Mouse (Mus musculus): Measurements from ENCODE around the gene Exosc6. TPM values are rescaled to one million over a fixed set of nuclear protein-coding genes. Genes with fewer than 3 reads are reported as not detected.
A peak's percentile ranks its signal among the peaks of the same experiment; 100 is the strongest.

Exosc6 gene
- polyA plus RNA-seq, 1 experiment from 2014 or later: 31.2 TPM

DNA sequence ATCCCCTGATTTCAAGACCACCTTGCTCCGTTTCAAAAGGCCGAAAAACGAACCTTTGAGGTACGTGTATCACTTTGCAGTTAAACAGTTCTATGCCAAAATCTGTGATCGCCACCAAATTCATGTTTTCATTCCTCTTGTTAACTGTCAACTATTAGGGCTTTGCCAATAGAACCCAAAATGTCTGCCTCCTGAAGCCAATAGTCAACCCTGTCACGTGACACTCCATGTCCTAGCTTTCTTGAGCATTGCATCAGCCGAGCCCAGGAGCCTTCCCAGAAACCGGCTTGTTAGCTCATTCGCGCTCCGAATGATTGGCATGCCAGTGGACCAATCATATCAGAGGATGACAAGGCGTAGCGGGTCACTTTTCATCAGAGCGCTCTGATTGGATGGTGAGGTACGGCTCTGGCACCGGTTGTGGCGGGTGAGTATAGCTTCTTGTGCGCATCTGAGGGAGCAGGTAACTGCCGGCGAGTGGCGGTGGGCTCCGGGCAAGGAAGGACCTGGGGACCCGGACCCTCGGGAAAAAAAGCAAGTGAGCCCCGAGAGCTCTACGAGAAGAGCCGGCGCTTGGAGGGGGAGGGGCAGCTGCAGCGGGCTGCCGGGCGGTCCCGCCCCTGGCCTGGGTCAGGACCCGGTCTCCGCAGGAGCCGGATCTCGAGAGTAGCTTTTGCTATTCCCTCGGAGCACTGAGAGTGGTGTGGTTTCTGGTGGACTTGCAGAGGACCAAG lies 22.5 kb upstream of the Exosc6 start:
- Histone ChIP-seq H3K9me3 (replicated peaks; ENCODE audit: control insufficient read depth, low read length) (no peaks in the 10 kb centered on the region), H3K27ac (replicated peaks; ENCODE audit: low read depth, low read length) (peak overlapping the region; percentile 31; the same call in 1 of the 2 replicates), H3K9ac (replicated peaks; ENCODE audit: low read length) (peak overlapping the region; percentile 74), H3K4me2 (ENCODE audit: low read depth, low read length) (peak overlapping the region; percentile 62), H3K4me3 (ENCODE audit: low read depth, low read length) (peak overlapping the region; percentile 77), H3K27me3 (ENCODE audit: control insufficient read depth, insufficient read depth, low read length) (no peaks in the 10 kb centered on the region), H3K36me3 (replicated peaks; ENCODE audit: control insufficient read depth, insufficient read depth, low read depth, low read length) (peaks cover 2% of the 10 kb centered on the region), H3K4me1 (ENCODE audit: control insufficient read depth, insufficient read depth, low read length) (no peaks in the 10 kb centered on the region; the same call in 1 of the 2 replicates)
- DNase-seq (ENCODE audit: low spot score): peak; percentile 100
- WGBS: 5% methylated on average over 37 of the region's 37 CpGs
- peak; percentile 99 for ATAC-seq (replicated peaks; ENCODE audit: insufficient number of reproducible peaks, low FRiP score, low TSS enrichment, low read depth)

DNA sequence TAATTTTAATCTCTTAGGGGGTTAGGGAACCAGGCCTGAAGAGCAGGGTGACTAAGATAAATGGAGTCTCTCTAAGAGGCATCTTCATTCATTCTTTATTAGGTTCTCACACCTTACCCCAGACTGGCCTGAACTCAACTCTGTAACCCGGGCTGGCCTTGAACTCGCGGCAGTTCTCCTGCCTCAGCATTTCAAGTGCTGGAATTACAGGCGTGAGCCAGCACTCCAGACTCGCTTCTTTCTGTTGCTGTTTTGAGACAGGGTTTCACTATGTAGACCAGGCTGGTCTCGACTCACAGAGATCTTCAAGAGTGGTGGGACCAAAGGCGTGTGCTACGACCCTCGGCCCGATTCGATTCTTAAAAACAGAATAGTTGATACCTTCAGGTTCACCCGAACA lies 21.9 kb upstream of the Exosc6 start:
- H3K4me2 ChIP-seq (ENCODE audit: low read depth, low read length): peak overlapping the region; percentile 62
- WGBS: 22% methylated on average over 12 of the region's 12 CpGs
- H3K36me3 ChIP-seq (replicated peaks; ENCODE audit: control insufficient read depth, insufficient read depth, low read depth, low read length): peaks cover 2% of the 10 kb centered on the region
- DNase-seq (ENCODE audit: low spot score) (peak; percentile 50), ATAC-seq (replicated peaks; ENCODE audit: insufficient number of reproducible peaks, low FRiP score, low TSS enrichment, low read depth) (peak; percentile 20; the same call in 1 of the 2 replicates)
- H3K27me3 ChIP-seq (ENCODE audit: control insufficient read depth, insufficient read depth, low read length): no peaks in the 10 kb centered on the region
- peak overlapping the region; percentile 31; the same call in 1 of the 2 replicates for H3K27ac ChIP-seq (replicated peaks; ENCODE audit: low read depth, low read length)
- H3K9ac ChIP-seq (replicated peaks; ENCODE audit: low read length): peak overlapping the region; percentile 74
- peak overlapping the region; percentile 77 for H3K4me3 ChIP-seq (ENCODE audit: low read depth, low read length)
- no peaks in the 10 kb centered on the region for H3K9me3 ChIP-seq (replicated peaks; ENCODE audit: control insufficient read depth, low read length)
- H3K4me1 ChIP-seq (ENCODE audit: control insufficient read depth, insufficient read depth, low read length): no peaks in the 10 kb centered on the region; the same call in 1 of the 2 replicates

DNA sequence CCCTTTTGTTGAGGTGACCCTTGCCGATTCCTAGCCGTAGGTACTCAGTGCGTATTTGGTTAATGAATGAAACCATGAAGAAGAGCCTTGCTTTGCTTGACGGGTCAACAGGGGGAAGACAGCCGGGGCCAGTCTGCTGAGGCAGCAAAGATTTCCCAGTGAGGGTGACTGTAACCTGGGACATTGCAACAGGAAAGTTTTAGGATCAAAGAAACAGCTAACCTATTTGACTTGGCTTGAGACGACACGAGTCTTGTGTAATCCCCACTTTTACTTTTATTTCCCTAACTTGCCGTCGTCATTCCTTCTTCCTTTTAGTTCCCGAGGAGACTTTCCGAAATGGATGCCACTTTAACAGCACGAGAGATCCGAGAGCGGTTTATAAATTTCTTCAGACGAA lies 19.5 kb upstream of the Exosc6 start:
- no peak overlapping the region for H3K4me2 ChIP-seq (ENCODE audit: low read depth, low read length)
- H3K27me3 ChIP-seq (ENCODE audit: control insufficient read depth, insufficient read depth, low read length): no peaks in the 10 kb centered on the region
- no peak overlapping the region for H3K9ac ChIP-seq (replicated peaks; ENCODE audit: low read length)
- H3K4me1 ChIP-seq (ENCODE audit: control insufficient read depth, insufficient read depth, low read length): no peaks in the 10 kb centered on the region; the same call in 1 of the 2 replicates
- WGBS: 94% methylated on average over 15 of the region's 15 CpGs
- H3K36me3 ChIP-seq (replicated peaks; ENCODE audit: control insufficient read depth, insufficient read depth, low read depth, low read length): peaks cover 8% of the 10 kb centered on the region
- H3K27ac ChIP-seq (replicated peaks; ENCODE audit: low read depth, low read length): no peak overlapping the region
- DNase-seq (ENCODE audit: low spot score) (no peak), ATAC-seq (replicated peaks; ENCODE audit: insufficient number of reproducible peaks, low FRiP score, low TSS enrichment, low read depth) (no peak)
- no peak overlapping the region for H3K4me3 ChIP-seq (ENCODE audit: low read depth, low read length)
- H3K9me3 ChIP-seq (replicated peaks; ENCODE audit: control insufficient read depth, low read length): no peaks in the 10 kb centered on the region

DNA sequence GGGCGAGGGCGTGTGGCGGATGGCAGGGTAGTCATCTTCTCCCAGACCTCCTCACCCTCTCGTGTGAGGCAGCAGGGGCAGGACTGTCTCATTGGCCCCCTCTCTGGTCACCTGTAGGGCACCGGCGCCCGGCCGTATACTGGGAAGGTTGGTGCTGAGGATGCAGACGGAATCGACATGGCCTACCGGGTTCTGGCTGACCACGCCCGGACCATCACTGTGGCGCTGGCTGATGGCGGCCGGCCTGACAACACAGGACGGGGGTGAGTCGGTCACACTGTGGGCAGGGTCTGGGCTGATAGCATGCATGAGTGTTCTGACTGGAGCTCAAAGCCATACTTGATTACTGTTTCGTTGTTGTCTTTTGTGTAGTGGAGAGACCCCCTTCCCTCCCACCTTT lies 13.6 kb upstream of the Exosc6 start:
- Histone ChIP-seq H3K27ac (replicated peaks; ENCODE audit: low read depth, low read length) (no peak overlapping the region), H3K9me3 (replicated peaks; ENCODE audit: control insufficient read depth, low read length) (no peaks in the 10 kb centered on the region), H3K27me3 (ENCODE audit: control insufficient read depth, insufficient read depth, low read length) (no peaks in the 10 kb centered on the region), H3K4me1 (ENCODE audit: control insufficient read depth, insufficient read depth, low read length) (no peaks in the 10 kb centered on the region), H3K4me3 (ENCODE audit: low read depth, low read length) (no peak overlapping the region), H3K4me2 (ENCODE audit: low read depth, low read length) (no peak overlapping the region), H3K9ac (replicated peaks; ENCODE audit: low read length) (no peak overlapping the region), H3K36me3 (replicated peaks; ENCODE audit: control insufficient read depth, insufficient read depth, low read depth, low read length) (peaks cover 30% of the 10 kb centered on the region)
- no peak for ATAC-seq (replicated peaks; ENCODE audit: insufficient number of reproducible peaks, low FRiP score, low TSS enrichment, low read depth)
- 96% methylated on average over 19 of the region's 19 CpGs for WGBS
- DNase-seq (ENCODE audit: low spot score): no peak

DNA sequence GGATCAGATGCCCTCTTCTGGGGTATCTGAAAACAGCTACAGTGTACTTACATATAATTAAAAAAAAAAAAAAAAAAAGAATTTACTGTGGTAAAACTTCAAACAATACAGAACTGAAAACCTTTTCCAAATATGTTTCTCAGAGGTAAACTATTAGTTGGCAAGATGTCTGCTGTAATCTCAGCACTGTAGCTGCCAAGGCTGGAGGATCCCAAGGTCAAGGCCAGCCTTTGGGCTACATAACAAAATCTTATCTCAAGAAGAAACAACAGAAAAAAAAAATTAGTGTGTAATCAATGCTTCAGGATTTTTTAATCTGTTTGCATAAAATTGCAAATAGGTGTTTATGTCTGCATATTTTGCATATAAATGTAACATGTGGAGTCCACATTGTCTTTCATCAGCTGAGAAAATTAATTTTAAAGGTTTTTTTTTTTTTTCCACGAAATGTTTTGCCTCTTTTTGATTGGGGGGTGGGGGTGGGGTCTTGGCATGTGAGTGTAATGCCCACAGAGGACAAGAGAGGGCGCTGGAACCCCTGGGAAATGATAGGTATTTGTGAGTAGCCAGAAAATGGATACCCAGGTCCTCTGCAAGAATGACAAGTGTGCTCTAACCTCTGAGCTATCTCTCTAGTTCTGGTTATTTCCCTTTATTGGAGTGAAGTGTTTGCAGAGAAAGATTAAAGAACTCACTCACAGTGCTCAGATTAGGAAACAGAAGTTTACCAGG lies 12.0 kb upstream of the Exosc6 start:
- DNase-seq (ENCODE audit: low spot score): no peak
- Histone ChIP-seq H3K27ac (replicated peaks; ENCODE audit: low read depth, low read length) (no peak overlapping the region), H3K9me3 (replicated peaks; ENCODE audit: control insufficient read depth, low read length) (no peaks in the 10 kb centered on the region), H3K36me3 (replicated peaks; ENCODE audit: control insufficient read depth, insufficient read depth, low read depth, low read length) (peaks cover 40% of the 10 kb centered on the region), H3K4me3 (ENCODE audit: low read depth, low read length) (no peak overlapping the region), H3K9ac (replicated peaks; ENCODE audit: low read length) (no peak overlapping the region), H3K4me2 (ENCODE audit: low read depth, low read length) (no peak overlapping the region), H3K27me3 (ENCODE audit: control insufficient read depth, insufficient read depth, low read length) (no peaks in the 10 kb centered on the region), H3K4me1 (ENCODE audit: control insufficient read depth, insufficient read depth, low read length) (no peaks in the 10 kb centered on the region)
- WGBS: 45% methylated on average over 2 of the region's 2 CpGs
- ATAC-seq (replicated peaks; ENCODE audit: insufficient number of reproducible peaks, low FRiP score, low TSS enrichment, low read depth): no peak

DNA sequence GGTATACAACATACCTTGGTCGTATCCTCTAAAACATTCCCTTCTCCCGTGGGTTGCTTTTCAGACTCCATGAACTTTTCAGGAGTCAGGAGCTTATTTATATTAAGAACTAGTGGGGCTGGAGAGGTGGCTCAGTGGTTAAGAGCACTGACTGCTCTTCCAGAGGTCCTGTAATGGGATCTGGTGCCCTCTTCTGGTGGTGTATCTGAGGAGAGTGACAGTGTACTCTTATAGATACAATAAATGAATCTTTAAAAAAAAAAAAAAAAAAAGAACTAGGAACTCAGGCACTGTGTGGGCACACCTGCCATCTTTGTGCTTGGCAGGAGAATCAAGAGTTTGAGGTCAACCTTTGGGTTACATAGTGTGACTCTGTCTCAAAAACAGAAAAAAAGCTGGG lies 7.4 kb upstream of the Exosc6 start:
- H3K9me3 ChIP-seq (replicated peaks; ENCODE audit: control insufficient read depth, low read length): no peaks in the 10 kb centered on the region
- WGBS: 89% methylated on average over 2 of the region's 2 CpGs
- ATAC-seq (replicated peaks; ENCODE audit: insufficient number of reproducible peaks, low FRiP score, low TSS enrichment, low read depth) (no peak), DNase-seq (ENCODE audit: low spot score) (no peak)
- H3K27ac ChIP-seq (replicated peaks; ENCODE audit: low read depth, low read length): no peak overlapping the region
- no peak overlapping the region for H3K9ac ChIP-seq (replicated peaks; ENCODE audit: low read length)
- no peak overlapping the region for H3K4me2 ChIP-seq (ENCODE audit: low read depth, low read length)
- H3K27me3 ChIP-seq (ENCODE audit: control insufficient read depth, insufficient read depth, low read length): no peaks in the 10 kb centered on the region
- H3K36me3 ChIP-seq (replicated peaks; ENCODE audit: control insufficient read depth, insufficient read depth, low read depth, low read length): peaks cover 30% of the 10 kb centered on the region
- H3K4me3 ChIP-seq (ENCODE audit: low read depth, low read length): no peak overlapping the region
- H3K4me1 ChIP-seq (ENCODE audit: control insufficient read depth, insufficient read depth, low read length): no peaks in the 10 kb centered on the region

DNA sequence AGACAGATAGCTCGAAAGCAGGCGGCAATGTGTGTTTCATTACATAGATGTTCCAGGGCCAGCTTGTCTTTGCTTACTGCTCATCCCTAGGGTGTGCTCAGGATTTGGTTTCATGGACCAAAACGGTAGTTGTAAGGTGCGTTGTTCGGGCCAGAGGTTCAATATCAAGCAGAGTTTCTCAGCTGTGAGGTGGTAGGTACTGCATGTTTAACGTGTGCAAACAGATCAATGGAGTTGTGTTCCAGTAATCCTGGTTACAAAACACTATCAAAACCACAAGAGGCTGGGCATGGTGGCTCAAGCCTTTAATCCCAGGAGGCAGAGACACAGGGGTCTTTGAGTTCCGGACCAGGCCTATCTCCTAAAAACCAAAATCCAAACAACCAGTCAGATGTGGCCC lies 7.0 kb upstream of the Exosc6 start:
- WGBS: 91% methylated on average over 7 of the region's 7 CpGs
- ATAC-seq (replicated peaks; ENCODE audit: insufficient number of reproducible peaks, low FRiP score, low TSS enrichment, low read depth) (no peak), DNase-seq (ENCODE audit: low spot score) (no peak)

More for the DNA sequence above, 7.0 kb upstream of the Exosc6 start:
- no peak overlapping the region for H3K27ac ChIP-seq (replicated peaks; ENCODE audit: low read depth, low read length)
- H3K4me2 ChIP-seq (ENCODE audit: low read depth, low read length): no peak overlapping the region
- no peak overlapping the region for H3K9ac ChIP-seq (replicated peaks; ENCODE audit: low read length)
- H3K9me3 ChIP-seq (replicated peaks; ENCODE audit: control insufficient read depth, low read length): no peaks in the 10 kb centered on the region
- no peak overlapping the region for H3K4me3 ChIP-seq (ENCODE audit: low read depth, low read length)
- H3K4me1 ChIP-seq (ENCODE audit: control insufficient read depth, insufficient read depth, low read length): no peaks in the 10 kb centered on the region
- H3K27me3 ChIP-seq (ENCODE audit: control insufficient read depth, insufficient read depth, low read length): no peaks in the 10 kb centered on the region
- H3K36me3 ChIP-seq (replicated peaks; ENCODE audit: control insufficient read depth, insufficient read depth, low read depth, low read length): peaks cover 34% of the 10 kb centered on the region
